Mouse (Mus musculus): ENCODE measurements around the gene Gpr153. TPM values are rescaled to one million over a fixed set of nuclear protein-coding genes. Genes with fewer than 3 reads are reported as not detected.
"Not testable (repeated sequence)": the region's sequence is repeated elsewhere in the genome, so short reads cannot be mapped to it uniquely, and the experiment has no call there.

Gene Gpr153
- polyA plus RNA-seq (2016; fragmentation: Nextera tagmentation; extraction: Ambion mirVana): 13.9 and 15.5 TPM in 2 replicates

DNA sequence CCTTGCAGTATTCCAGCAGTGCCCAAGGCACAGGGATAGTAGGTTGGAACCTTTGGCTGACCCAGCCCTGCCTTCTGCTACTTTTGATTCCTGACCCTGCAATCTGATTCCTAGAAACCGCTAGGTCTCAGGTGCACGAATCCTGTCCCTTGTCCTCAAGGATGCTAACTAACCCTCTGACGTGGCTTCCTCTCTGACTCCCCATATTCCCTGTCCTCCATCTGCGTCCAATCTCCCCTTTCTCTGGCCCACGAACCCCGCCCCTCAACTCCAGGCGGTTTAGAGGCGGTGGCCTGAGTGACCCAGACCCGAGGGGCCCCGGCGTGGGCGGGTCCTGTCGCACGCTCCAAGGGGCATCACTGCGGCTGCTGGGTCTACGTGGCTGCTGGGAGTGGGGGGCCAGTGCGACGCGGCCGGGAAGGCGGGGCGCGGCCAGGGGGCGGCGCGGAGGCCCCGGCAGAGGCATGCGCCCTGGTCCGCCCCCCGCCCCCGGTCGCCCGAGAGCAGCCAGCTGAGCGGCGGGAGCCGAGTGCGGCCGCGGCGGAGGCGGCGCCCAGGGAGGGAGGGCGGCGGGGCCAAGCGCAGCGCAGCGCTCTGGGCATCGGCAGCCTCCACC lies at the start of gene Gpr153:
TSS of gene Gpr153 (plus strand) at position 612 of the 616 bp plus-strand sequence.
- Histone ChIP-seq H3K27ac (peak within 1 kb of the TSS; percentile 42), H3K9me3 (no peaks in the 10 kb centered on the region), H3K4me1 (peaks cover 32% of the 10 kb centered on the region), H3K4me2 (replicated peaks) (peak within 1 kb of the TSS; percentile 95), H3K27me3 (replicated peaks) (peaks cover 53% of the 10 kb centered on the region), H3K4me3 (peak within 1 kb of the TSS; percentile 56), H3K9ac (peak within 1 kb of the TSS; percentile 75), H3K36me3 (no peaks in the 10 kb centered on the region; the same call in 1 of the 2 replicates)
- ATAC-seq (ENCODE audit: low FRiP score, low read depth): peak; percentile 51
- WGBS: under 1% methylated on average over 40 of the region's 48 CpGs

DNA sequence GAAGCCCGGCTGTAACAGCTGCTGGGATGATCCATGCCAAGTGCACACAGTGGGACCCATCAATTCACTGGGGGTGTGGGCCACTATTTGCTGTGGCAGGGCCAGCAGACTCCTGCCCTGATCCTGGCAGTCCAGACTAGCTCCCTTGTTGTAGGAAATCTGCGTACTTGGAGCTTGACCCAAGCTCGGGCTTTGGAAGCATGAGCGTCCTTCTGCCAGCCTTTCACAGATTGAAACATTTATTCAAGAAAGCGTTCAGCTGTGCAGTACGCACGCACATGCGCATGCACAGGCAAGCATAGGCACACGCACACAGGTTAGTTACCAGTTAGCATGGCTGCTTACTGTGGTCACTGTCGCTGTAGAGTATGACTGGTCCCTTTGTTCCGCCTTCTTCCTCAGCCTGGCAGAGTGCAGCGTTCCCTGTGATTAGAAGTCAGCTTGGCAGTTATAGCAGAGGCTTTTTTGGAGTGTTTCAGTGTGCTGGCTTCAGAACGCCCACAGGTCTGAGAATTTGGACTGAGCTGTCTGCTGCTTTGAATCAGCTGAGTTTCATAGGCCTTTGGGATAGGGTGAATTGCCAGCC lies 47.0 kb upstream of the Gpr153 start:
- no peak for ATAC-seq (ENCODE audit: low FRiP score, low read depth)
- WGBS: 85% methylated on average over 13 of the region's 13 CpGs
- H3K9ac ChIP-seq: no peak overlapping the region

DNA sequence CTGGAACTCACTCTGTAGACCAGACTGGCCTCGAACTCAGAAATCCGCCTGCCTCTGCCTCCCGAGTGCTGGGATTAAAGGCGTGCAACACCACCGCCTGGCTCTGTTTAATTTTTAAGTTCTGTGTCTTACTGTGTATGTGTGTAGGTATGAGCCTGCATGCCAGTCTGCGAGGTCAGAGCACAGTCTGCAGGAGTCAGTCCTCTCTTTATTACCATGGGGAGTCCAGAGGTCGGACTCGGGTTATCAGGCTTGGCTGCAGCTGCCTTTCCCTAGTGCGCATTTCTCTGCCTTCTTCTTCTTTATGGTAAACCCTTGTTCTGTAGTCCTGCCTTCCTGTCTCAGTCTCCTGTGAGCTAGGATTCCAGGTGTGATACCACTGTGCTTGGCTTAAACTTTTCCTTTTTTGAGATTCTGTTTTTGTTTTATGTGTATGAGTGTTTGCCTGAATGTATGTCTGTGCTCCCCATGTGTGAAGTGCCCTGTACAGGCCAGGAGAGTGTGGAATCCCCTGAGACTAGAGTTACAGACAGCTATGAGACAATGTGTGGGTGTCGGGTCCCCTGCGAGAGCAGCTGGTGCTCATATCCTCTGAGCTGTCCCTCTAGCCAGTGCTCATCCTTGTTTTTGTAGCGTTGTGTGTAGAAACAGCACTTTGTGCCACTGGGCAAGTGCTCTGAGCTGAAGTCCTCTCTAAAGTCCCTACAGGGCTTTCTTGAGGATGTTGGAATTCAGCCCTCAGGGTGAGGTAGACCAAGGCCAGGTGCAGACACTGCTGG lies 46.1 kb upstream of the Gpr153 start:
- ATAC-seq (ENCODE audit: low FRiP score, low read depth): no peak
- Histone ChIP-seq H3K4me1 (no peaks in the 10 kb centered on the region; the same call in 1 of the 2 replicates), H3K27me3 (replicated peaks) (peaks cover 10% of the 10 kb centered on the region; the same call in 1 of the 2 replicates), H3K36me3 (peaks cover 19% of the 10 kb centered on the region; the same call in 1 of the 2 replicates), H3K4me2 (replicated peaks) (no peak overlapping the region), H3K4me3 (no peak overlapping the region), H3K9ac (no peak overlapping the region), H3K27ac (no peak overlapping the region), H3K9me3 (no peaks in the 10 kb centered on the region)
- WGBS: 91% methylated on average over 12 of the region's 12 CpGs

More for the DNA sequence above, 47.0 kb upstream of the Gpr153 start:
- Histone ChIP-seq H3K4me2 (replicated peaks) (no peak overlapping the region), H3K27ac (no peak overlapping the region), H3K4me3 (no peak overlapping the region), H3K36me3 (peaks cover 16% of the 10 kb centered on the region; the same call in 1 of the 2 replicates), H3K9me3 (no peaks in the 10 kb centered on the region), H3K4me1 (peaks cover 9% of the 10 kb centered on the region), H3K27me3 (replicated peaks) (peaks cover 16% of the 10 kb centered on the region; the same call in 1 of the 2 replicates)

DNA sequence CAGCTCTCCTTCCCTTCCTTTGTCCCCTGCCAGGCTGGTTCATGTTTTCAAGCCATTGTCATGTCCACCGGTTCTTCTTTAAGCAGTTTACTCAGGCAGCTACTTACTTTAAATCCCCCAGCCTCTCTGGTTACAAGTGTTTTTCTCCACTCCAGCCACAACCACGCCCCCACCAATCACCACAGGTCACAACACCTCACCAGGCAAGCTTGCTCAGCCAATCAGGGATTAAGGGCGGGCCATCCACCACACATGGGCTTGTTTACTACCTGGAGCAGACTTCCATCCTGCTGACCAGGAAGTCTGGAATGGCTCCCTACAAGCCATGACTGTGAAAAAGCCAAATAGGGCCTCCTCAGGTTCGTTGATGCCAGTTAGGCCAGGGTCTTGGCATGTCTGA lies 43.7 kb upstream of the Gpr153 start:
- H3K27ac ChIP-seq; H3K9me3 ChIP-seq; ATAC-seq (ENCODE audit: low FRiP score, low read depth): not testable (repeated sequence)

DNA sequence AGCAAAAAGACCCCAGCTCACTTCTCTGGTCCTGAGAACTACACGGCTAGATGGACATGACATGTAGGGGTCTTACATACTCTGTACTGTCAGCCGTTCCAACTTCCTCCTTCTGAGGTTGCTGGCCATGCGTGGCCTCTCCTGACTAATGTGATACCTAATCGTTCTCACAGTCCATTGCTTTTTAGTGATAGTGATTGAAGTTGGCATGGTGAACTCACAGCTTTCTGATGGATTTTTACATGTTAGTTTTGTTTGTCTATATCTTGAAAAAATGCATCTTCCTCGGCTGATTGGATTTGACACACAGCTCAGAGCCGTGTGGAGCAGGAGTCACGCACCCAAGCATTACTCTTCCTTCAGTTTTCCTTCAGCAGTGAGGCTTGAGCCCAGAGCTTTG lies 42.7 kb upstream of the Gpr153 start:
- no peak overlapping the region for H3K4me2 ChIP-seq (replicated peaks)
- no peaks in the 10 kb centered on the region for H3K27me3 ChIP-seq (replicated peaks)
- no peaks in the 10 kb centered on the region; the same call in 1 of the 2 replicates for H3K4me1 ChIP-seq
- no peak overlapping the region for H3K9ac ChIP-seq
- no peak for ATAC-seq (ENCODE audit: low FRiP score, low read depth)
- H3K9me3 ChIP-seq: no peaks in the 10 kb centered on the region
- no peak overlapping the region for H3K4me3 ChIP-seq
- H3K36me3 ChIP-seq: peaks cover 20% of the 10 kb centered on the region
- WGBS: 90% methylated on average over 7 of the region's 7 CpGs
- no peak overlapping the region for H3K27ac ChIP-seq

More for the DNA sequence above, 43.7 kb upstream of the Gpr153 start:
- H3K4me3 ChIP-seq; H3K4me2 ChIP-seq (replicated peaks); H3K9ac ChIP-seq; H3K27me3 ChIP-seq (replicated peaks); H3K4me1 ChIP-seq: not testable (repeated sequence)
- 55% methylated on average over 4 of the region's 4 CpGs for WGBS
- peaks cover 20% of the 10 kb centered on the region for H3K36me3 ChIP-seq

DNA sequence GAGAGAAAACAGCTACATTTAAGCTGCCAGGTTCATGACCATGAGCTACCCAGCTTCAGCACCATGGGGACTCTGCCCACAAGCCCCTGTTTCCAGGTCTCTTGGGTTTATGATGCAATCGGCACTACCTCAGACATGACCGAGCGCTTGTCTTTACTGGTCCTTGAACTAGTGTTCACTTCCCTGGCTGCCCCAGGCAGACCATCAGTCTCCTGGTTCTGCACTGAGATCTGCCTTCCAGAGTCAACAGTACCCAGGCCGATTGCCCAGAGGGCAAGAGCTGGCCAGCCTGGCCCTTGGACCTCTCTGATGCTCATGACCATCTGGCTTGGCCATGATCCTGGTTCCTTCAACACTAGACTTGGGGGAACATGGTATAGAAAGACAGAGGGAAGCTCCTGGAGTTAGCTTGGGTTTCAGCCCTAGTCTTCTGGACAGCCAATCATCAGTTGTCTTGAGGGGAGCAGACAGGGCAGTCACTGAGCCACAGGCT lies 41.6 kb upstream of the Gpr153 start:
- no peaks in the 10 kb centered on the region for H3K27me3 ChIP-seq (replicated peaks)
- H3K9me3 ChIP-seq: no peaks in the 10 kb centered on the region
- peaks cover 24% of the 10 kb centered on the region for H3K36me3 ChIP-seq
- H3K27ac ChIP-seq: no peak overlapping the region
- ATAC-seq (ENCODE audit: low FRiP score, low read depth): no peak
- no peaks in the 10 kb centered on the region for H3K4me1 ChIP-seq
- no peak overlapping the region for H3K9ac ChIP-seq
- no peak overlapping the region for H3K4me2 ChIP-seq (replicated peaks)
- no peak overlapping the region for H3K4me3 ChIP-seq
- WGBS: 93% methylated on average over 4 of the region's 4 CpGs

DNA sequence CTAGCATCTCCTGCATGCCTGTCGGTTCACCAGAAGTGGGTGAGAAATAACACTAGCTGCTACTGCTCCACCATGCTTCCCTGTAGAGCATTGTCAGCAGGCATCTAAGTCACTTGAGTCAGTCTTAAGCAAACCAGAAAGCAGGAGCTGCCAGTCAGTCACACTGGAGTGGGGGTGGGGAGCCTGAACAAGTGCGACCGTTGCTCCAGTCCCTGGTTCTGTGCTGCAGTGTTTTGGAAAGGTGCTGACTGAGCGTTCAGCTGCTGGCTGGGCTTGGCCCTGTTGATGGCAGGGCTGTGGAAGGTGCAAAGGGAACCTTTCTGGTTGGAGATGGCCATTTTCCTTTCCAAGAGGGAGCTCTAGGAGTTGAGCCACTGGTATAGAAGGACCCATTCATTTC lies 34.1 kb upstream of the Gpr153 start:
- H3K4me3 ChIP-seq: no peak overlapping the region
- H3K4me1 ChIP-seq: no peaks in the 10 kb centered on the region
- peaks cover 10% of the 10 kb centered on the region; the same call in 1 of the 2 replicates for H3K36me3 ChIP-seq
- H3K9me3 ChIP-seq: no peaks in the 10 kb centered on the region
- H3K27me3 ChIP-seq (replicated peaks): no peaks in the 10 kb centered on the region
- no peak overlapping the region for H3K9ac ChIP-seq
- no peak for ATAC-seq (ENCODE audit: low FRiP score, low read depth)
- no peak overlapping the region for H3K4me2 ChIP-seq (replicated peaks)
- 85% methylated on average over 4 of the region's 4 CpGs for WGBS
- no peak overlapping the region for H3K27ac ChIP-seq

DNA sequence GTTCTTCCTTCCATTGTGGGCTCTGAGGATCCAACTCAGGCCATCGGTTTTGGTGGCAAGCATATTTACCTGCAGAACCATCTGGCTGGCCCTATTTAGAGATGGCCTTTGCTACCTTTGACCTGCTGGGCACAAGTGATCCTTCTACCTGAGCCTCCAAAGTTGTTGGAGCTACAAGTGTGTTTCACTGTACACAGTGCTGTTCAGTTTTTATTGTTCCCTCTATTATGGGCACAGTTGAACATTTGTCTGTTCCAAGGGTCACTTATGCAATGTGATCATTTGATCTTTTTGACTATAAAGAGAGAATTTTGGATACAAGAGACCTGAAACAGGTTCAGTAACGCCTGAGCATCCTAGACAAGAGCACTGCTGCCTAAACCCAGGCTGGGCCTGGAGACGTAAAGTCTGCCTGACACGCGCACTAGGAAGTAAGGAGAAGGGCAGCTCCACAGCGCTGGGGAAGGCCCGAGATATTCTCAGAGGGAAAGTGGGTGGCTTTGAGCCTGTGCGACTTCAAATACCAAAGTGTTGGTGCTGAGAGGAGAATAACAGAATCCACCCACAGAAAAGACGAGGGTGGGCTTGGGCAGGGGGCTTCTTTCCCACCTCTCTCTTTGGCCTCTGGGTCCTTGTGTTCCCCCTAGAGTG lies 30.7 kb upstream of the Gpr153 start:
- H3K4me3 ChIP-seq: no peak overlapping the region
- H3K9me3 ChIP-seq: no peaks in the 10 kb centered on the region
- no peak overlapping the region for H3K27ac ChIP-seq
- no peak for ATAC-seq (ENCODE audit: low FRiP score, low read depth)
- H3K36me3 ChIP-seq: peaks cover 3% of the 10 kb centered on the region; the same call in 1 of the 2 replicates
- no peak overlapping the region for H3K4me2 ChIP-seq (replicated peaks)
- H3K4me1 ChIP-seq: no peaks in the 10 kb centered on the region; the same call in 1 of the 2 replicates
- 92% methylated on average over 9 of the region's 9 CpGs for WGBS
- H3K9ac ChIP-seq: no peak overlapping the region
- no peaks in the 10 kb centered on the region for H3K27me3 ChIP-seq (replicated peaks)

DNA sequence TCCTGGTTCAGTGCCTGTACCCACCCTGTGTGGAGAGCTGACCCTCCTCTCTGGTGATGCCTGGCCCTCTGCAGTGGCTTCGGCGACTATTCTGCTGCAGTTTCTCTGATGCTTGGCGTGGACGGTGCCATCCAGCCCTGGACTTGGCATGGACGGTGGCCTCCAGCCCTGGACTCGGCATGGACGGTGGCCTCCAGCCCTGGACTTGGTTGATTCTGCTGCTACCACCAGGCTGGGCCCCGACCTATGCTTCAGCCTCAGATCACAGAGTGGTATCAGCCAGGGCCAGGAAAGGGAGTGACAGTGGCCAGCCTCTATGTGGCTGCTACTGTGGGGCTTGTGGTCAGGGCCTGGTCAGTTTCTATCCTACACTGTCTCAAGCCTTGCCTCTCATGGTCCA lies 30.1 kb upstream of the Gpr153 start:
- H3K9ac ChIP-seq: no peak overlapping the region
- no peak for ATAC-seq (ENCODE audit: low FRiP score, low read depth)
- H3K9me3 ChIP-seq: no peaks in the 10 kb centered on the region
- no peaks in the 10 kb centered on the region; the same call in 1 of the 2 replicates for H3K4me1 ChIP-seq
- no peak overlapping the region for H3K4me3 ChIP-seq
- no peaks in the 10 kb centered on the region for H3K27me3 ChIP-seq (replicated peaks)
- no peak overlapping the region for H3K27ac ChIP-seq
- peaks cover 3% of the 10 kb centered on the region; the same call in 1 of the 2 replicates for H3K36me3 ChIP-seq
- H3K4me2 ChIP-seq (replicated peaks): no peak overlapping the region
- WGBS: 93% methylated on average over 8 of the region's 8 CpGs

DNA sequence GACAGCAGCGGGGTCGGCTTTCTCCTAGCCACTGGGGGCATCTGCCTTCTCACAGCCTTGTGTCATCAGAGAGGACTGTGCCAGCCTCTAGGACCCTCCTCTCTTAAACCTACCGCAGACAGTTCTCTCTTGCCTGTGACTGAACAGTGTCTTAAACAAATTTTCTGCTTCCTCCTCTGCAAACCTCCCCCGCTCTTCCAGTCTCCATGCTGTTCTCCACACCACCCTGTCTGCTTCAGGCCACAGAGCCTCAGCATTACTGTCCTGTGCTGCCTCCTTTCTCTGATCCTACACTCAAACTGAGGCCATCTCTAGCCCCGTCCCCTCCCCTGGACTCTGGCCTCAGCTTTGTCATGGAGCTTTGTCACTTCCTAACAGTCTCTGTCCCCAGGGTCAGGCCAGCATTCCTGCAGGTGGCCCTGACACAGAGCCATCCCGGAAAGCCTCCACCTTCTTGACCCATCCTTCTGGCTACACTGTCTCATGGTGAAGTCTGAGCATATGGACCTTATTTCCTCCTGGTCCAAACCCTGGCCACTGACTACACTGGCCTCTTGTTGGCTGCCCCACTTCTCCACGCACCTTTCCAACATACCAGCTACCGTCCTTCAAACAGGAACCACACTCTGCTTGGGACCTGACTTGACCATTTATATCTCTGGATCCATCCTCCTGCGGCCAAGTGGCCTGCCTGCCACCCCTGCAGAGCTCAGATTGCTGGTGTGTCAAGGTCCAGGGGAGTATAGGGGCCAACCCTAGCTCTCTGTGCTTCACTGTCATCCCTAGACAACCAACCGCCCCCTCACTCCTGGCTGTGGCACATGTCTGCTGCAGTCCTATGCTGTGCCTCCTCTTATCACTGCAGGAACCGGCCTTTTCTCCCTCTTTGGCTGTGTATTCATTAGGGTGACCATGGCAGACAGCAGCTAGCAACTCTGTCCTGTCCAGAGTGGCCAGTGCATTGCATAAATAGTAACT lies 29.2 kb upstream of the Gpr153 start:
- Histone ChIP-seq H3K9ac (no peak overlapping the region), H3K4me2 (replicated peaks) (no peak overlapping the region), H3K27ac (no peak overlapping the region), H3K36me3 (peaks cover 3% of the 10 kb centered on the region; the same call in 1 of the 2 replicates), H3K4me3 (no peak overlapping the region), H3K9me3 (no peaks in the 10 kb centered on the region), H3K4me1 (no peaks in the 10 kb centered on the region; the same call in 1 of the 2 replicates), H3K27me3 (replicated peaks) (no peaks in the 10 kb centered on the region)
- WGBS: 85% methylated on average over 11 of the region's 11 CpGs
- ATAC-seq (ENCODE audit: low FRiP score, low read depth): no peak

DNA sequence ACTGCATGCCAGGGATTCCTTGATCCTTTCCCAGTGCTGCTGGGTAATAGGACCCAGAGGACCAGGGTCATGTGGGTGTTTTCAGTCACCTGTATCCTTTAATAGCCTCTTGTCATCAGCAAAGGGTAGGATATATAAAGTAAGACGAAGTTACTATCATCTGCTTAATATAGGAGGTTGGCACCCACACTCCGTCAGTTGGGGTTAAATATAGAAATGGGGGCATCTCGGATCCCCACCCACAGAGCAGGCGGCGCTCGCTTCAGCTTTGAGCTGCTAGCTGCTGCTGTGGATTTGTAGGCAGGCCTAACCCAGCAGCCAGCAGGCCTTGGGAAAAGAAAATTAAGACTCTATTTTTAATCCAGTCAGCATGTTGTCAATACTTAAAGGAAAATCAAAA lies 28.0 kb upstream of the Gpr153 start:
- H3K9ac ChIP-seq: no peak overlapping the region
- H3K4me1 ChIP-seq: no peaks in the 10 kb centered on the region; the same call in 1 of the 2 replicates
- no peak overlapping the region for H3K4me2 ChIP-seq (replicated peaks)
- no peak for ATAC-seq (ENCODE audit: low FRiP score, low read depth)
- H3K36me3 ChIP-seq: no peaks in the 10 kb centered on the region; the same call in 1 of the 2 replicates
- no peak overlapping the region for H3K4me3 ChIP-seq
- WGBS: 90% methylated on average over 6 of the region's 6 CpGs
- no peaks in the 10 kb centered on the region for H3K9me3 ChIP-seq
- H3K27me3 ChIP-seq (replicated peaks): no peaks in the 10 kb centered on the region
- H3K27ac ChIP-seq: no peak overlapping the region
